Mouse (Mus musculus): Measurements from ENCODE around the gene Shisa8. TPM values are rescaled to one million over a fixed set of nuclear protein-coding genes. Genes with fewer than 3 reads are reported as not detected.

Gene Shisa8
- polyA plus RNA-seq, 1 experiment: 0.77 TPM

DNA sequence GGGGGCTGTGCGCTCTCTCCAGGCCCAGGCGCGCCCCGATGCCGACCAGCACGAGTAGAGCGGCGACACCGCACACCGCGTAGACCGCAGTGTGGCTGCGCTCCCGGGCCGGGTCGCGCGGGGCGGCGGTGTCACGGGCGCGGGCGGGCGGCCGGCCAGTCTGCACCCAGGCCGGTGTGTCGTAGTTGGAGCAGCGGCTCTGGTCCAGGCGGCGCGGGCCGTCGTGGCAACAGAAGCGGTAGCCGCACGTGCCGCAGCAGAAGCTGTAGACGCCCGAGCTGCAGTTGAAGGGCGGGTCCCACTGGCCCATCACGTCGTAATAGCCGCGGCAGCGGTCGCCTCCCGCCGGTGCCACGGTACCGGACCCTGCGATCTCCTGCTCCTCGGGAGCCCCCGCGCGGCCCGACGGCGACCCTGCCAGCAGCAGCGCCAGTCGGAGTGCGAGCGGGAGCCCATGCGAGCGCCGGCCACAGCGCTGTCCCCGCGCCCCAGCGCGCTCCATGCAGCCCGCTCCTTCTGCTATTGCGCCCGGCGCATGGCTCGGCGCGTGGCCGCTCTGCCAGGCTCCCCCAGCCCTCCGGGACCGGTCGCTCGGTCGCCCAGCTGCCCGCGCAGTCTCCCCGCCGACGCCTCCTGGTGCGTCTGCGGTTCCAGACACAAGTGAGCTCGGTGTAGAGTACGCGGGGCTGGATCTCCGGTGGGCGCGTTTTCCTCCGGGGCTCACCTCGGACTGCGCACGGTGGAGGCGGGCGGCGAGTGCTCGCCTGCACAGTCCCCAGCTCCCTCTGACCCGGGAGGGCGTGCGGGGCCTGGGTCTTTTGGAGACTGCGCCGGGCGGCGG, 484 bp downstream of the Shisa8 start:
- TF ChIP-seq POLR2A (IDR thresholded peaks at IDR 0.05; ENCODE audit: borderline replicate concordance, control insufficient read depth, low read depth, low read length) (no peak), CTCF (IDR thresholded peaks at IDR 0.05; ENCODE audit: control insufficient read depth, insufficient read depth, low read length) (no peak)
- no peak overlapping the region for H3K4me3 ChIP-seq (replicated peaks; ENCODE audit: control insufficient read depth, low read depth, low read length)
- WGBS: under 1% methylated on average over 112 of the region's 112 CpGs

DNA sequence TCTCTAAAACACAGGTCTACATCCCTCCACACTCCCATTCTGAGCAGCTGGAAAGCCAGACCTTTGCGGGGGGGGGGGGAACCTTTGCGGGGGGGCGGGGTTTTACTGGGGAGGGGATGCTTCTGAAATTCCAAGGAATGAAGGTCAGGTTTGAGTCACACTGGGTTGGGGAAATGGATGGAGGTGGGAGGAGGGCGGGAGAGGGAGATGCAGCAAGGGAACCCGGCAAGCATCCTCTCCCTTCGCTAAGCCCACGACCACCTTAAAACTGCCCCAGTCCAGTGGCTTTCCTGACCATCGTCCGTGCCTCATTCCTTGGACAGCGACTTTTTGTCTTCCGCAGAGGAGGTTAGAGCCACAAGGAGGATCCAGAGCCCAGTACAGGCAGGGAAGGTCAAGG, 1.3 kb downstream of the Shisa8 start:
- H3K27ac ChIP-seq (ENCODE audit: control insufficient read depth, insufficient read depth, low read depth, low read length, poor library complexity): no peak overlapping the region
- WGBS: 4% methylated on average over 11 of the region's 11 CpGs
- H3K4me3 ChIP-seq (replicated peaks; ENCODE audit: control insufficient read depth, low read depth, low read length): no peak overlapping the region
- TF ChIP-seq CTCF (IDR thresholded peaks at IDR 0.05; ENCODE audit: control insufficient read depth, insufficient read depth, low read length) (no peak), POLR2A (IDR thresholded peaks at IDR 0.05; ENCODE audit: borderline replicate concordance, control insufficient read depth, low read depth, low read length) (no peak)
- no peaks in the 10 kb centered on the region for H3K4me1 ChIP-seq (ENCODE audit: control insufficient read depth, insufficient read depth, low read length)

More for the DNA sequence above, 484 bp downstream of the Shisa8 start:
- Histone ChIP-seq H3K4me1 (ENCODE audit: control insufficient read depth, insufficient read depth, low read length) (no peaks in the 10 kb centered on the region), H3K27ac (ENCODE audit: control insufficient read depth, insufficient read depth, low read depth, low read length, poor library complexity) (no peak overlapping the region)

DNA sequence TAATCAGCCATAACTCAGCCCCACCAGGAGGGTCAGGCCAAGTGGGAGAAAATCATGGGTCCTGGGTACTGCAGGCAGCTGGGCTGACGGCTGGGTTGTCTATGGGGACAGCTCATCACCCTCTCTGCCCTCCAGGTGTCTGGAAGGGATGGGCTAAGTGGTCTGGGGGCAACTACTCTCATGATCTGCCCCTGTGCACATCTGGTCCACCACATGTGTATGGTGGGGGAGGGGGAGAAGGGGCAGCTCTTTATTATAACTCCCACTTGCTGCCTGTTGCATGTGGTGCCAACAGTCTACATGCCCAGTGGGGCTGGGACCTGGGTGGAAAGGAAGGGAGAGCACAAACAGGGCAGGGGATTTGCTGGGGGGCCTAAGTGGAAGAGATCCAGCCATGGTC, 1.8 kb downstream of the Shisa8 start:
- H3K27ac ChIP-seq (ENCODE audit: control insufficient read depth, insufficient read depth, low read depth, low read length, poor library complexity): no peak overlapping the region
- no peak for TF ChIP-seq POLR2A (IDR thresholded peaks at IDR 0.05; ENCODE audit: borderline replicate concordance, control insufficient read depth, low read depth, low read length)
- TF ChIP-seq CTCF (IDR thresholded peaks at IDR 0.05; ENCODE audit: control insufficient read depth, insufficient read depth, low read length): no peak
- no peaks in the 10 kb centered on the region; the same call in 1 of the 2 replicates for H3K4me1 ChIP-seq (ENCODE audit: control insufficient read depth, insufficient read depth, low read length)
- 57% methylated on average over 1 of the region's 1 CpGs for WGBS
- H3K4me3 ChIP-seq (replicated peaks; ENCODE audit: control insufficient read depth, low read depth, low read length): no peak overlapping the region

DNA sequence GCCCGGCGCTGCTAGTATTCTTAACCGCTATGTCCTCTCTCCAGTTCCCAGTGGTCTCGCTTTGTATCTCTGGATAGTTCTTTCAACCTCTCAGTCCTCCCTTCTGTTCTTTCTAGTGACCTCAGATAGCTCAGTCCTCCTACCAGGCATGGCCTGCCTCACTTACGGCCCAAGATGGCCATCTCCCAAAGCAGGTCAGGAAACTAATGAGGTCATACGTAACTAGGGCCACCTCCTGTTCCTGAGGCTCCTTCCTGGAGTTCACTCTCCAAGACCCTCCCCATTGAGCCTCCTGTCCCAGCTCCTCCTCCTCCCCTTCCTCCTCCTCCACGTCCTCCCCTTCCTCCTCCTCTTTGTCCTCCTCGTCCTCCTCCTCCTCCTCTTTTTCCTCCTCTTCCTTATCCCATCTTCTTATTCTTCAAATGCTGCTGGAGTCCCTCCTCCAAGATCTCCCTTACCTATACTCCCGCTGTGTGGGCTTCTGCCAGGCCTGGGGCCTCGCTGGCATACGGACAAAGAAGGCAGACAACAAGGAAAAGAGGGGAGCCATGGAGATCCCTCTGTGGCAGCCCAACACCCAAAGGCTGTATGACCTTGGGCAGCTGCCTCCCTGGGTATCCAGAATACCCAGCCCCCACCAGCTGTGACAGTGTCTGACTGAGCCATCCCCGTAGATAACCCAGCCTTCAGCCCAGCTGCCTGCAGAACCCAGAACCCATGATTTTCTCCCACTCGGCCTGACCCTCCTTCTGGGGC, 3.1 kb downstream of the Shisa8 start:
- no peak overlapping the region for H3K27ac ChIP-seq (ENCODE audit: control insufficient read depth, insufficient read depth, low read depth, low read length, poor library complexity)
- no peaks in the 10 kb centered on the region; the same call in 1 of the 2 replicates for H3K4me1 ChIP-seq (ENCODE audit: control insufficient read depth, insufficient read depth, low read length)
- TF ChIP-seq POLR2A (IDR thresholded peaks at IDR 0.05; ENCODE audit: borderline replicate concordance, control insufficient read depth, low read depth, low read length) (no peak), CTCF (IDR thresholded peaks at IDR 0.05; ENCODE audit: control insufficient read depth, insufficient read depth, low read length) (no peak)
- no peak overlapping the region for H3K4me3 ChIP-seq (replicated peaks; ENCODE audit: control insufficient read depth, low read depth, low read length)
- 87% methylated on average over 13 of the region's 13 CpGs for WGBS

DNA sequence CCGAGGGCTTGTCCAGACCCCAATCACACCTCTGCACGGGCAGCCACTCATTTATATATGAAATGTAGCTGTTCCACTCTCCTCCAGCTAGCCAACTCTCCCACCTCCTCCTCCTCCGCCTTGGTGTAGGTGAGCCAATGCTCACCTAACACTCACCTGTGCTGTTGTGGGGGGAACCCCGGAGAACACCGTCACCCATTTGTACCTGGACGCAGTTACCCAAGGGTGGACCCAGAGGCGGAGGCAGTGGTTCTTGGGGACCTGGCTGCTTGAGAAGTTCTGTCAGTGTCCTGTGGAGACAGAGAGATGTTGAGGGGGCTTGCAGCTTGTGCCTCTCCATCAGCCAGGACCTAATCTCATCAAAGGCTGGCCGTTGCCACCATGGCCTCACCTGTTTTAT, 4.3 kb downstream of the Shisa8 start:
- TF ChIP-seq POLR2A (IDR thresholded peaks at IDR 0.05; ENCODE audit: borderline replicate concordance, control insufficient read depth, low read depth, low read length) (no peak), CTCF (IDR thresholded peaks at IDR 0.05; ENCODE audit: control insufficient read depth, insufficient read depth, low read length) (no peak)
- 85% methylated on average over 8 of the region's 8 CpGs for WGBS
- Histone ChIP-seq H3K27ac (ENCODE audit: control insufficient read depth, insufficient read depth, low read depth, low read length, poor library complexity) (no peak overlapping the region), H3K4me1 (ENCODE audit: control insufficient read depth, insufficient read depth, low read length) (no peaks in the 10 kb centered on the region; the same call in 1 of the 2 replicates), H3K4me3 (replicated peaks; ENCODE audit: control insufficient read depth, low read depth, low read length) (no peak overlapping the region)

DNA sequence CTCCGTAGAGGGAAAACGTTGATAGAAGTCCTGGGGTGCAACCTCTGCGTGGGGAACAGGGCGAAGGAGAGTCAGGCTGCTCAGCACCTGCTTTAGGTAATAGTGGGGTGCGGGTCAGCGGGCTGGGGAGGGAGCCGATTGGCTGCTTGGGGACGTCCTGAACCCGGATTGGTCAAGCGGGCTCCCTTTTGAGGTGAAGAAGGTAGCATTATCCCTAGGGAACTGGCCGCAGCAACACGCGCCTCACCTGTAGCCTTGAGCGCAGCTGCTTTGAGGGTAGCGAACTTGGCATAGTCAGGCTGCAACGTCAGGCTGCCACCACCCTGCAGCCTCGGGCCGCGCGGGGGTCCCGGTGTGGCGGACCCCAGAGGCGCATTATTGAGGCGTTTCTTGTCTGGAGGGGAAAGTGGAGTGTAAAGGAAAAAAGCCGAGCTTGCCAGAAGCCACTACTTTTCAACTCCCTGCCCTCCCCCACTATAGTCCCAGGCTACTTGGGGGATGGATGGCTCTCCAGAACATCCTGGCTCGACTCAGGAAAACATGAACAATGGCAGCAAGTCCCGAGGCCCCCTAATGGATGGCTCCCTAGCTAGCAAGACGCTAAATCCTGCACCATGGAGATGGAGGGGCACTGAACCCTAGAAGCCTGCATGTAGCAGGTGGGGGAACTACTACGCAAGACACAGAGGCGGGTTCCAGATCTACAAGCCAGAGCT, 5.0 kb downstream of the Shisa8 start:
- H3K27ac ChIP-seq (ENCODE audit: control insufficient read depth, insufficient read depth, low read depth, low read length, poor library complexity): no peak overlapping the region
- WGBS: 89% methylated on average over 30 of the region's 30 CpGs
- H3K4me1 ChIP-seq (ENCODE audit: control insufficient read depth, insufficient read depth, low read length): no peaks in the 10 kb centered on the region; the same call in 1 of the 2 replicates
- no peak overlapping the region for H3K4me3 ChIP-seq (replicated peaks; ENCODE audit: control insufficient read depth, low read depth, low read length)
- TF ChIP-seq CTCF (IDR thresholded peaks at IDR 0.05; ENCODE audit: control insufficient read depth, insufficient read depth, low read length) (no peak), POLR2A (IDR thresholded peaks at IDR 0.05; ENCODE audit: borderline replicate concordance, control insufficient read depth, low read depth, low read length) (no peak)

DNA sequence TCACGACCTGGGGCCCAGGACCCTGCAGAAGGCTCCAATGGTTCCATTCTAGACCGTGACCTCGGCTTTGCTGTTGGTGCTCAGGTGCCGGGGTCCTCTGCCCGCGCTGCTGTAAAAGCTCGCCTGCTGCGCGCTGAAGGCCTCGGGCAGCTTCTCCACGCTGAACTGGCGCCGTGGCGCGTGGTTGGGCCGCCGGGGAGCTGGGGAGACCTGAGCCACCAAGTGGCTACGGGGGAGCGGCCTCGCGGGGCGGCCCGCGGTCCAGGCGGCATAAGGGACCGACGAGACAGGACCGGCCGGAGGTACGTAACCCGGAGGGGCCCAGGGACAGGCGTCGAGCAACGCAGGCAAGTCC, 5.5 kb downstream of the Shisa8 start:
- H3K27ac ChIP-seq (ENCODE audit: control insufficient read depth, insufficient read depth, low read depth, low read length, poor library complexity): no peak overlapping the region
- WGBS: 94% methylated on average over 34 of the region's 34 CpGs
- no peak for TF ChIP-seq CTCF (IDR thresholded peaks at IDR 0.05; ENCODE audit: control insufficient read depth, insufficient read depth, low read length)
- H3K4me1 ChIP-seq (ENCODE audit: control insufficient read depth, insufficient read depth, low read length): no peaks in the 10 kb centered on the region; the same call in 1 of the 2 replicates
- H3K4me3 ChIP-seq (replicated peaks; ENCODE audit: control insufficient read depth, low read depth, low read length): no peak overlapping the region
